Mouse (Mus musculus): ENCODE results near the gene Jade1. TPM values are rescaled to one million over a fixed set of nuclear protein-coding genes. Genes with fewer than 3 reads are reported as not detected.

Jade1 gene
- polyA plus RNA-seq, 1 experiment from 2014 or later, result 15.6 TPM

- Histone ChIP-seq H3K4me2 (peak overlapping the region; percentile 27), H3K9ac (replicated peaks) (no peak overlapping the region; the same call in 1 of the 2 replicates)
- 28% methylated on average over 8 of the region's 8 CpGs for WGBS
Measured at GRCm38 (mm10) chr3:41581436-41581835, 25.9 kb downstream of the Jade1 start.

GRCm38 (mm10) chr3:41582256-41582655, 26.7 kb downstream of the Jade1 start:
- Histone ChIP-seq H3K9ac (replicated peaks) (no peak overlapping the region), H3K9me3 (replicated peaks) (no peaks in the 10 kb centered on the region), H3K27ac (replicated peaks) (no peak overlapping the region), H3K4me3 (replicated peaks) (no peak overlapping the region), H3K4me1 (peaks cover 34% of the 10 kb centered on the region), H3K36me3 (no peaks in the 10 kb centered on the region), H3K27me3 (replicated peaks) (no peaks in the 10 kb centered on the region), H3K4me2 (no peak overlapping the region)
- no peak for ATAC-seq (ENCODE audit: low FRiP score)
- 77% methylated on average over 7 of the region's 7 CpGs for WGBS

More at GRCm38 (mm10) chr3:41581436-41581835, 25.9 kb downstream of the Jade1 start:
- Histone ChIP-seq H3K27ac (replicated peaks) (peak overlapping the region; percentile 3; the same call in 1 of the 2 replicates), H3K36me3 (no peaks in the 10 kb centered on the region), H3K4me1 (peaks cover 31% of the 10 kb centered on the region), H3K4me3 (replicated peaks) (no peak overlapping the region), H3K9me3 (replicated peaks) (no peaks in the 10 kb centered on the region), H3K27me3 (replicated peaks) (no peaks in the 10 kb centered on the region)
- no peak for ATAC-seq (ENCODE audit: low FRiP score)

GRCm38 (mm10) chr3:41583092-41583491, 27.6 kb downstream of the Jade1 start:
- no peaks in the 10 kb centered on the region for H3K9me3 ChIP-seq (replicated peaks)

GRCm38 (mm10) chr3:41583621-41584020, 28.1 kb downstream of the Jade1 start:
- H3K9ac ChIP-seq (replicated peaks), result 0 out of 2 replicates have a peak overlapping the region, but pooled peaks have one; percentile 5
- H3K4me2 ChIP-seq, result no peak overlapping the region
- no peaks in the 10 kb centered on the region for H3K27me3 ChIP-seq (replicated peaks)
- WGBS, result 31% methylated on average over 4 of the region's 4 CpGs
- H3K9me3 ChIP-seq (replicated peaks), result no peaks in the 10 kb centered on the region
- no peak for ATAC-seq (ENCODE audit: low FRiP score)
- H3K4me1 ChIP-seq, result peaks cover 41% of the 10 kb centered on the region
- H3K27ac ChIP-seq (replicated peaks), result no peak overlapping the region
- no peak overlapping the region for H3K4me3 ChIP-seq (replicated peaks)
- H3K36me3 ChIP-seq, result no peaks in the 10 kb centered on the region

More at GRCm38 (mm10) chr3:41583092-41583491, 27.6 kb downstream of the Jade1 start:
- H3K36me3 ChIP-seq, result no peaks in the 10 kb centered on the region
- H3K9ac ChIP-seq (replicated peaks), result no peak overlapping the region
- H3K27me3 ChIP-seq (replicated peaks), result no peaks in the 10 kb centered on the region
- WGBS, result 82% methylated on average over 14 of the region's 14 CpGs
- H3K4me1 ChIP-seq, result peaks cover 39% of the 10 kb centered on the region
- no peak overlapping the region for H3K4me2 ChIP-seq
- no peak for ATAC-seq (ENCODE audit: low FRiP score)
- no peak overlapping the region for H3K4me3 ChIP-seq (replicated peaks)
- H3K27ac ChIP-seq (replicated peaks), result no peak overlapping the region

GRCm38 (mm10) chr3:41585548-41585947, 30.0 kb downstream of the Jade1 start:
- ATAC-seq (ENCODE audit: low FRiP score), result no peak
- WGBS, result 81% methylated on average over 5 of the region's 5 CpGs
- no peak overlapping the region for H3K4me3 ChIP-seq (replicated peaks)
- no peaks in the 10 kb centered on the region for H3K27me3 ChIP-seq (replicated peaks)
- H3K9ac ChIP-seq (replicated peaks), result no peak overlapping the region
- no peak overlapping the region for H3K27ac ChIP-seq (replicated peaks)
- H3K9me3 ChIP-seq (replicated peaks), result no peaks in the 10 kb centered on the region
- H3K36me3 ChIP-seq, result no peaks in the 10 kb centered on the region
- H3K4me2 ChIP-seq, result no peak overlapping the region
- peaks cover 43% of the 10 kb centered on the region for H3K4me1 ChIP-seq

GRCm38 (mm10) chr3:41586330-41586729, 30.8 kb downstream of the Jade1 start:
- H3K4me3 ChIP-seq (replicated peaks), result no peak overlapping the region
- H3K4me1 ChIP-seq, result peaks cover 35% of the 10 kb centered on the region
- H3K36me3 ChIP-seq, result no peaks in the 10 kb centered on the region
- no peak for ATAC-seq (ENCODE audit: low FRiP score)
- H3K27me3 ChIP-seq (replicated peaks), result no peaks in the 10 kb centered on the region
- WGBS, result 71% methylated on average over 6 of the region's 6 CpGs
- no peaks in the 10 kb centered on the region for H3K9me3 ChIP-seq (replicated peaks)
- H3K4me2 ChIP-seq, result no peak overlapping the region
- no peak overlapping the region for H3K9ac ChIP-seq (replicated peaks)
- H3K27ac ChIP-seq (replicated peaks), result no peak overlapping the region

- Histone ChIP-seq H3K4me3 (replicated peaks) (no peak overlapping the region), H3K9ac (replicated peaks) (no peak overlapping the region), H3K4me1 (peaks cover 30% of the 10 kb centered on the region), H3K4me2 (no peak overlapping the region), H3K9me3 (replicated peaks) (no peaks in the 10 kb centered on the region), H3K27ac (replicated peaks) (no peak overlapping the region), H3K27me3 (replicated peaks) (no peaks in the 10 kb centered on the region), H3K36me3 (peaks cover 3% of the 10 kb centered on the region; the same call in 1 of the 2 replicates)
- WGBS, result 86% methylated on average over 7 of the region's 7 CpGs
- no peak for ATAC-seq (ENCODE audit: low FRiP score)
Measured at GRCm38 (mm10) chr3:41586917-41587316, 31.4 kb downstream of the Jade1 start.

- H3K4me3 ChIP-seq (replicated peaks), result no peak overlapping the region
- H3K27me3 ChIP-seq (replicated peaks), result no peaks in the 10 kb centered on the region
- H3K4me1 ChIP-seq, result peaks cover 26% of the 10 kb centered on the region
- H3K9me3 ChIP-seq (replicated peaks), result no peaks in the 10 kb centered on the region
- ATAC-seq (ENCODE audit: low FRiP score), result no peak
- no peak overlapping the region for H3K27ac ChIP-seq (replicated peaks)
- no peak overlapping the region for H3K4me2 ChIP-seq
- no peak overlapping the region for H3K9ac ChIP-seq (replicated peaks)
- peaks cover 4% of the 10 kb centered on the region; the same call in 1 of the 2 replicates for H3K36me3 ChIP-seq
- WGBS, result 79% methylated on average over 6 of the region's 6 CpGs
Measured at GRCm38 (mm10) chr3:41587588-41587987, 32.1 kb downstream of the Jade1 start.

GRCm38 (mm10) chr3:41588495-41588894, 33.0 kb downstream of the Jade1 start:
- H3K4me1 ChIP-seq, result peaks cover 24% of the 10 kb centered on the region
- H3K27me3 ChIP-seq (replicated peaks), result no peaks in the 10 kb centered on the region
- no peak overlapping the region for H3K4me3 ChIP-seq (replicated peaks)
- H3K36me3 ChIP-seq, result peaks cover 6% of the 10 kb centered on the region; the same call in 1 of the 2 replicates
- H3K27ac ChIP-seq (replicated peaks), result no peak overlapping the region
- no peak overlapping the region for H3K9ac ChIP-seq (replicated peaks)
- 73% methylated on average over 8 of the region's 8 CpGs for WGBS
- H3K9me3 ChIP-seq (replicated peaks), result no peaks in the 10 kb centered on the region
- H3K4me2 ChIP-seq, result no peak overlapping the region
- ATAC-seq (ENCODE audit: low FRiP score), result no peak

- Histone ChIP-seq H3K27ac (replicated peaks) (no peak overlapping the region), H3K4me1 (peaks cover 20% of the 10 kb centered on the region; the same call in 1 of the 2 replicates), H3K27me3 (replicated peaks) (no peaks in the 10 kb centered on the region), H3K4me2 (no peak overlapping the region), H3K36me3 (peaks cover 15% of the 10 kb centered on the region), H3K9me3 (replicated peaks) (no peaks in the 10 kb centered on the region), H3K4me3 (replicated peaks) (no peak overlapping the region), H3K9ac (replicated peaks) (no peak overlapping the region)
- 65% methylated on average over 19 of the region's 19 CpGs for WGBS
- ATAC-seq (ENCODE audit: low FRiP score), result no peak
Measured at GRCm38 (mm10) chr3:41589246-41589914, 33.8 kb downstream of the Jade1 start.

- no peak overlapping the region for H3K27ac ChIP-seq (replicated peaks)
- 97% methylated on average over 4 of the region's 4 CpGs for WGBS
- H3K4me3 ChIP-seq (replicated peaks), result no peak overlapping the region
Measured at GRCm38 (mm10) chr3:41589988-41590387, 34.5 kb downstream of the Jade1 start.

More at GRCm38 (mm10) chr3:41589988-41590387, 34.5 kb downstream of the Jade1 start:
- peaks cover 20% of the 10 kb centered on the region for H3K36me3 ChIP-seq
- H3K4me2 ChIP-seq, result no peak overlapping the region
- no peak for ATAC-seq (ENCODE audit: low FRiP score)
- H3K9ac ChIP-seq (replicated peaks), result no peak overlapping the region
- H3K4me1 ChIP-seq, result peaks cover 20% of the 10 kb centered on the region; the same call in 1 of the 2 replicates
- no peaks in the 10 kb centered on the region for H3K27me3 ChIP-seq (replicated peaks)
- no peaks in the 10 kb centered on the region for H3K9me3 ChIP-seq (replicated peaks)

Measured in neural tube, embryonic 15.5 days (tissue).